Mouse (Mus musculus): ENCODE measurements around the gene 2900011O08Rik.
"Not testable (repeated sequence)": the region's sequence is repeated elsewhere in the genome, so short reads cannot be mapped to it uniquely, and the experiment has no call there.

Gene 2900011O08Rik

GRCm38 (mm10) chr16:13986574-13987478 lies at the start of gene 2900011O08Rik, which contains the start of gene Ifitm7:
2900011O08Rik (plus strand) TSS chr16:13986604.
Ifitm7 (minus strand) TSS chr16:13986888.
- DNase-seq (ENCODE audit: low spot score): no peak

GRCm38 (mm10) chr16:13940139-13940846 lies 46.1 kb upstream of the 2900011O08Rik start:
- peak; percentile 71 for DNase-seq (ENCODE audit: low spot score)

DNA sequence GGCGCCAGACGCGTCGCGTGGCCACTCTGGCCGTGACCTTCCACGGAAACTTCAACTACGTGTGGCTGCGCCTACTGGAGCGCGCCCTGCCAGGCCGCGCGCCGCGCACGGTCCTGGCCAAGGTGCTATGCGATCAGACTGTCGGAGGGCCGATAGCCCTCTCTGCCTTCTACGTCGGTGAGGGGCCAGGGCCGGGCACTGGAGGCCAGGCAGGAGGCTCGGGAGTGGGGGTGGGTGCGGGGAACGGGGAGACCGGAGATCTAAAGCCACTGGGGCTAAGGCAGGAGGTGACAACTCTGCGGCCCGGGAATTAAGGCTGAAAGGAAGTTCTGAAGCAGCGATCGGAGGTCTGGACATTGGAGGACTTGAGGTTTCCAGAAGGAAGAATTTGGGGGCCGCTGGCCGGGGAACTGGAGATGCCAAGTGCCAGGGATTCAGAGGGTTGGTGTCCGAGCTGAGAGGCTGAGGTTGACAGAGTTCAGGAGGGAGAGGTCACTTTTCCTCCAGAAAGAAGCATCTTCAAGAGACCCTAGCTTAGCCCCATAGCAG lies 45.5 kb upstream of the 2900011O08Rik start:
- no peak for DNase-seq (ENCODE audit: low spot score)

DNA sequence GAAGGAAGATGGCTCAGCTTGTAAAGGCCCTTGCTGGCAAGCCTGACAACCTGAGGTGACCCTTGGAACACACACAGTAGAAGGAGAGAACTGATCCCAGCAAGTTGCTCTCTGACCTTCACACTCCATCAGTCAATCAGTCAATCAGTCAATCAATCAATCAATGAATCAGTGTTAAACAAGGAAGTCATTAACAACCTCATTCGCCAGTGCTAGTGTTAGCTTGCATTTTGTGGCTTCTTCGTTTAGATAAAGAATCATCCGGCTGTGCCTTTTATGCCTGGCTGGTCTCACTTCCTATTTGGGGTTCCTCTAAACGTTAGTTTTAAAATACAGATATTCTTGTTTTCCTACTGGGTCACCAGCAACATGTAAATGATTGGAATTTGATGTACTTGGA lies 42.2 kb upstream of the 2900011O08Rik start:
- no peak for DNase-seq (ENCODE audit: low spot score)

DNA sequence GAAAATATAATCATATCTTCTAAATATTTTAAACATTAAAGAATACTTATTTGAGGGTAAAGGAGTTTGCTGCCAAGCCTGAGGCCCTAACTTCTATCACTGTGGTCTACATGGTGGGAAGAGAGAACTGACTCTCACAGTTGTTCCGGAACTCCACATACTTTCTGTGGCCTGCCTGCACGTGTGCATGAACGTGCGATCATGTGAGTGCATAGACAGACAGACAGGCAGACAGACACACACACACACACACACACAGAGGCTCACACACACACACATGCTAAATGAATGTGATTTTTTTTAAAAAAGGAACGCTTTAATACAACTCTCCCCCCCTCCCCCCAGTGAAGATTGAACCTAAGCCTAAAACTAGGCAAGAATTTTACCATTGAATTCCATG lies 41.7 kb upstream of the 2900011O08Rik start:
- DNase-seq (ENCODE audit: low spot score): no peak

GRCm38 (mm10) chr16:13945153-13945552 lies 41.3 kb upstream of the 2900011O08Rik start:
- no peak for DNase-seq (ENCODE audit: low spot score)

DNA sequence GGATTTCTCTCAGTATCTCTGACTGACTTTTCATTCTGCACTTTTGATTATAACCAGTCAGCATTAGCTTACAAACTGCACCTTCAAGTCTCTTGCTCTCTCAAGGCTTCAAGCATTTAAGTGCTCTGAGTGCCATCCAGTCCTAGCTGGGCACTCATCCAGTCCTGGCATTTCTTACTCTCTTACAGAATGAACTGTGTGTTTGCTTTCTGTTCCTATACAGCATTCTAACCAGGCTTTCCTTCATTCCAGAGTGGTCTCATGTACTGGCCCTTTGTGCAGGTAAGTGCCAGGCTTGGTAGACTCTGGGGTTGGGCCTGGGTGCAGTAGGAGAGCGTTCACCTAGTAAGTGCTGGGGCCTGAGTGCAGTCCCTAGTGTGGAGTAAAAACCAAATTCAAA lies 40.1 kb upstream of the 2900011O08Rik start:
- no peak for DNase-seq (ENCODE audit: low spot score)

DNA sequence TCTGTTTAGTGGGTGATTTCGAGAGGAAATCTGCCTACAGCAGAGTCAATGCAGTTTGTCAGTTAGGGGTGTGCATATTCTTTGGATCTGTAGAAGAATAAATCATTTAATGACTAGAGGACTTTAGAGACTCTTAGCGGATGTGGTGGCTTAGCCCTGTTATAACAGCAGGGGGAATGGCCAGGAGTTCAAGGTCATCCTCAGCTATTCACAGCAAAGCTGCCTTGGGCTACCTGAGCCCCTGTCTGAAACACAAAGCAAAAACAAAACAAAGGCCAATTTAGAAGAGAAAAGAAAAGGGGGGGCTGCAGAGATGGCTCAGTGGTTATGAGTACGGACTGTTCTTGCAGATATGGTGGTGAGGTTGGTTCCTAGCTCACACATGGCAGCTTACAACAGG lies 35.2 kb upstream of the 2900011O08Rik start:
- DNase-seq (ENCODE audit: low spot score): no peak

DNA sequence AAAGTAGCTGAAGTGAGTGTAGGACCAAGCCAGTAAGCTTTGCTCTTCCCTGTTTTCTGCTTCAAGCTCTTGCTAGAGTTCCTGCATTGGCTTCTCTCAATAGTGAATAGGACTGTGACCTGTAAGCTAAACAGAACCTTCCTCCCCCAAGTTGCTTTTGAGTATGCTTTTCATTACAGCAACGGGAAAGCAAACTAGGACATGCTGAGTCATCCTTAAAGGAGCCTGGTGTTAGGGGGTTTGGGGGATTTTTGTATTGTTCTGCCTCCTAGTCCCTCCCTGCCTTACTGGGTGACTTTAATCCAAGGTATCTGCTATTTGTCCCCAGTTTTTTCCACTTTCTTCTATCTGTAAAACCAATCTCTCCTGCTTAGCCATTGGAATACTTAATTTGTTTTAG lies 24.4 kb upstream of the 2900011O08Rik start:
- peak; percentile 24 for DNase-seq (ENCODE audit: low spot score)

- no peak for DNase-seq (ENCODE audit: low spot score)
Measured at GRCm38 (mm10) chr16:13969096-13969495, 17.3 kb upstream of the 2900011O08Rik start.

GRCm38 (mm10) chr16:13972051-13972450 lies 14.4 kb upstream of the 2900011O08Rik start:
- no peak for DNase-seq (ENCODE audit: low spot score)

DNA sequence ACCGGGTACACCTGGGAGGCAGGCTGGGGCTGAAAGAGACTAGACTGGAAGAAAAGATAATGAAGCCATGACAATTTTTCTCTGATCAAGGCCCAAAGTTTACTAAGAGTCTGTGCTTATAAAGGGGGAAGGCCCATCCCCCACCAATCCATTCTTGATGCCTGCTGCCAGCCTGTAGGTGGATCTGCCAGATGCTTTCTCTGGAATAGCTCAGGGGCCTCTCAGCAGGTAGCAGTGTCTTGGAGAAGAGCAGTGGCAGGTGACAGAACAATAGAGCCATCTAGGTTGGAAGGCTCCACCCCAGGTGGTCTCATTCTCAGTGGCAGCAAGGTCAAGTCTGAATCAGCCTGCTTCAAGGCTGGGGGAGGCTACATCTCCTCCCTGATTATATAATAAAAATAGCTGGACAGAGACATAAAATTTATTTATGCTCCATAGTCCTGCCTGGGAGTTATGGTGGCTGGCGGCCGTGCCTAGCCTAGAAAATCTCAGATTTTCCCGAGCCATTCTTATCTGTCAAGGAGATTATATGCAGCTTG lies 10.0 kb upstream of the 2900011O08Rik start:
- not testable (repeated sequence) for DNase-seq (ENCODE audit: low spot score)

GRCm38 (mm10) chr16:13977026-13977425 lies 9.4 kb upstream of the 2900011O08Rik start:
- not testable (repeated sequence) for DNase-seq (ENCODE audit: low spot score)

DNA sequence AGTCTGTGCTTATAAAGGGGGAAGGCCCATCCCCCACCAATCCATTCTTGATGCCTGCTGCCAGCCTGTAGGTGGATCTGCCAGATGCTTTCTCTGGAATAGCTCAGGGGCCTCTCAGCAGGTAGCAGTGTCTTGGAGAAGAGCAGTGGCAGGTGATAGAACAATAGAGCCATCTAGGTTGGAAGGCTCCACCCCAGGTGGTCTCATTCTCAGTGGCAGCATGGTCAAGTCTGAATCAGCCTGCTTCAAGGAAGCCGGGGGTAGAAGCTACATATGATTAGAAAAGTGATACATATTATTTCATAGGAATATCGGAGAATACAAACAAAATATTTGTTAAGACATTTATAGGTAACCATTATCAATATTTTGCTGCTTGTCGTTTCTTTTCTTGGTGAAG lies 4.7 kb upstream of the 2900011O08Rik start:
- DNase-seq (ENCODE audit: low spot score): not testable (repeated sequence)

- no peak for DNase-seq (ENCODE audit: low spot score)
Measured at GRCm38 (mm10) chr16:13983161-13983560, 3.2 kb upstream of the 2900011O08Rik start.

DNA sequence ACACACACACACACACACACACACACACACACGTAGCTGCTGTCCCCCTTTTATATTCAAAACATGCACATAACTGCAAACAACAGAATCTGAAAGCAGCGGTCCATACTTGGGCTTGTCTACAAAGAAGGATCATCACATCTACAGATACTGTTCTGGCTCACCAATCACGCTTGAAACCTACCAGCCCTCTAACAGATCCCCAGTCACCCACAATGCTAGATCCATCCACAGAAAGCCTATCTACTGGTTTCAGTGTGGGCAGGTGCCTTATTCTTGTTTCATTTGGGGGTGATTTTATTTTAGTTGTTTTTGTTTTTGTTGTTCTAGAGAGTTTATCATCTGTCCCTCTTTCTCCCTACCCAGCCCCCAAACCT lies 219 bp upstream of the 2900011O08Rik start:
- DNase-seq (ENCODE audit: low spot score): no peak

GRCm38 (mm10) chr16:13992518-13993248 lies 6.3 kb downstream of the 2900011O08Rik start:
- no peak for DNase-seq (ENCODE audit: low spot score)

DNA sequence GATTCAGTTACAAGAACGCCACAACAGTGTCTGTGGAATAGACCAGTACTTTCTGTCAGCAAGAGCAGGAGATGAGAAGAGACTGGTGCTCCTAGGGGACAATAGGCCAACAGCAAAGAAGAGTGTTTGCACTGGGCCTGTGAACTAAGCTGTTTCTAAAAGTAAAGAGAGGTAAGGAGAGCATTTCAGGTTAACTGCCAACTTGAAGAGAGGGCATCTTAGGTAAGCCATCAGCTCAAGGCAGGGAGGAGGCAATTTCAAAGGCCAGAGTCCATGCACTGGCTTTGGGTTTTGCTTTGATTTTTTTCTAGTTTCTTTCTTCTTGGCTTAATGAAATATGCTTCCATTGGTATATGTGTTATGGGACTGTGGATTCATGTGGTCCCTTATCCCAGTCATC lies 7.7 kb downstream of the 2900011O08Rik start:
- DNase-seq (ENCODE audit: low spot score): no peak

- no peak for DNase-seq (ENCODE audit: low spot score)
Measured at GRCm38 (mm10) chr16:13994502-13994901, 8.1 kb downstream of the 2900011O08Rik start.

- DNase-seq (ENCODE audit: low spot score): no peak
Measured at GRCm38 (mm10) chr16:14003386-14004130, 17.2 kb downstream of the 2900011O08Rik start.

DNA sequence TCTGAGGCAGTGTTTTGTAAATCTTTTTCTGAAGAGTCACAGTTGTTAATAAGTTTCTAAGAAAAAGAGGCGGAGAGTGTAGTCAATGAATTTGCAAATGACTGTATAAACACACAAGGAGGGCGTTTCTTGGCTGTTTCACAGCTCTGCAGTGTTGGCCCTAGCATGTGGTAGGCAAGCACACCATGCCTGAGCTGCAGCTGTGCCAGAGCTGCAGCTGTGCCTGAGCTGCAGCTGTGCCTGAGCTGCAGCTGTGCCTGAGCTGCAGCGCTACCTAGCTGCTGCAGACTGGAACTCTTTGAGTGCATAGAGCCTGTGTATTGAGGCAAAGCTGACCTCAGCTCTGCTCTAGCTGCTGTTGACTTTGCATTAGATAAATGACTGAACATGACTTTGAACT lies 17.8 kb downstream of the 2900011O08Rik start:
- DNase-seq (ENCODE audit: low spot score): no peak
